Mouse (Mus musculus) embryonic facial prominence, embryonic 11.5 days (tissue): ENCODE measurements around the gene Rmdn2. TPM values are rescaled to one million over a fixed set of nuclear protein-coding genes. Genes with fewer than 3 reads are reported as not detected.
A peak's percentile ranks its signal among the peaks of the same experiment; 100 is the strongest.

Experiments used
- ATAC-seq: fragments of 200-750 bp; cut with Nextera tagmentation; replicated peaks from 2 replicates; pipeline ENCODE4 v1.8.0; 2017; ENCODE audit warnings: low read depth; ENCODE audit not compliant: insufficient number of reproducible peaks, low FRiP score, low TSS enrichment
- DNase-seq: peaks from one replicate; pipeline ENCODE4 v3.0.0-alpha.2; 2015; ENCODE audit warnings: low spot score
- H3K27ac ChIP-seq: fragments of 300-500 bp; sonication (generic); replicated peaks from 2 replicates; pipeline ENCODE4 v1.5.1; 2014; ENCODE audit warnings: mild to moderate bottlenecking, low read depth, low read length, control low read depth
- H3K27me3 ChIP-seq: fragments of 300-500 bp; sonication (generic); 2 replicates; pipeline ENCODE4 v1.6.1; 2014; ENCODE audit warnings: mild to moderate bottlenecking, low read length, moderate library complexity, mixed read lengths; ENCODE audit not compliant: control insufficient read depth, insufficient read depth
- H3K36me3 ChIP-seq: fragments of 300-500 bp; sonication (generic); replicated peaks from 2 replicates; pipeline ENCODE4 v1.6.1; 2014; ENCODE audit warnings: low read depth, mild to moderate bottlenecking, low read length, moderate library complexity, mixed read lengths; ENCODE audit not compliant: control insufficient read depth, insufficient read depth
- H3K4me1 ChIP-seq: fragments of 300-500 bp; sonication (generic); 2 replicates; pipeline ENCODE4 v1.6.1; 2014; ENCODE audit warnings: low read length, mixed read lengths; ENCODE audit not compliant: control insufficient read depth, insufficient read depth
- H3K4me2 ChIP-seq: fragments of 300-500 bp; sonication (generic); 2 replicates; pipeline ENCODE4 v1.6.1; 2014; ENCODE audit warnings: low read depth, mild to moderate bottlenecking, control low read depth, low read length, moderate library complexity
- H3K4me3 ChIP-seq: fragments of 300-500 bp; sonication (generic); 2 replicates; pipeline ENCODE4 v1.5.1; 2014; ENCODE audit warnings: low read depth, low read length, control low read depth
- H3K9ac ChIP-seq: fragments of 300-500 bp; sonication (generic); replicated peaks from 2 replicates; pipeline ENCODE4 v1.6.1; 2014; ENCODE audit warnings: mild to moderate bottlenecking, control low read depth, low read length
- H3K9me3 ChIP-seq: fragments of 300-500 bp; sonication (generic); replicated peaks from 2 replicates; pipeline ENCODE4 v1.6.1; 2016; ENCODE audit warnings: mild to moderate bottlenecking, low read length, inconsistent platforms, mixed read lengths; ENCODE audit not compliant: control insufficient read depth
- WGBS: fragments of 180-500 bp; shearing (Covaris S2); extraction: QIAGEN DNeasy Blood & Tissue Kit; methylation state at CpG from one replicate; pipeline ENCODE4 v1.1.7; 2014; 5-methylcytosine and 5-hydroxymethylcytosine counted together
- polyA plus RNA-seq: library from polyadenylated mRNA; unstranded; fragments of >200 nt; fragmentation: Nextera tagmentation; extraction: Ambion mirVana; gene quantifications from 2 replicates; pipeline ENCODE4 v1.2.1, GENCODE M21; 2014

Gene Rmdn2
- polyA plus RNA-seq, 1 experiment from 2014 or later, result 9.7 TPM

- no peak for ATAC-seq
- Histone ChIP-seq H3K9ac (no peak overlapping the region), H3K36me3 (no peaks in the 10 kb centered on the region), H3K4me1 (no peaks in the 10 kb centered on the region), H3K4me2 (no peak overlapping the region), H3K4me3 (no peak overlapping the region), H3K27ac (no peak overlapping the region), H3K27me3 (no peaks in the 10 kb centered on the region), H3K9me3 (no peaks in the 10 kb centered on the region)
- DNase-seq, result no peak
- WGBS, result 87% methylated on average over 4 of the region's 4 CpGs
Observed at GRCm38 (mm10) chr17:79695106-79695505, 83.4 kb downstream of the Rmdn2 start.

- WGBS, result 81% methylated on average over 6 of the region's 6 CpGs
- ATAC-seq, result no peak
- DNase-seq, result no peak
- Histone ChIP-seq H3K9me3 (no peaks in the 10 kb centered on the region), H3K27me3 (no peaks in the 10 kb centered on the region), H3K4me1 (no peaks in the 10 kb centered on the region), H3K4me2 (no peak overlapping the region), H3K4me3 (no peak overlapping the region), H3K27ac (no peak overlapping the region), H3K9ac (no peak overlapping the region), H3K36me3 (no peaks in the 10 kb centered on the region)
Observed at GRCm38 (mm10) chr17:79695541-79695940, 83.9 kb downstream of the Rmdn2 start.

- H3K36me3 ChIP-seq, result no peaks in the 10 kb centered on the region
- H3K4me2 ChIP-seq, result no peak overlapping the region
- no peaks in the 10 kb centered on the region for H3K27me3 ChIP-seq
- no peak overlapping the region for H3K27ac ChIP-seq
- 33% methylated on average over 1 of the region's 1 CpGs for WGBS
- ATAC-seq, result no peak
- no peak overlapping the region for H3K4me3 ChIP-seq
- DNase-seq, result no peak
- H3K9ac ChIP-seq, result no peak overlapping the region
- H3K9me3 ChIP-seq, result no peaks in the 10 kb centered on the region
- no peaks in the 10 kb centered on the region for H3K4me1 ChIP-seq
Observed at GRCm38 (mm10) chr17:79699197-79699596, 87.5 kb downstream of the Rmdn2 start.

- Histone ChIP-seq H3K4me3 (no peak overlapping the region), H3K9ac (no peak overlapping the region), H3K36me3 (no peaks in the 10 kb centered on the region), H3K9me3 (no peaks in the 10 kb centered on the region), H3K27me3 (no peaks in the 10 kb centered on the region), H3K4me2 (no peak overlapping the region), H3K4me1 (no peaks in the 10 kb centered on the region), H3K27ac (no peak overlapping the region)
- DNase-seq (no peak), ATAC-seq (no peak)
- WGBS, result 86% methylated on average over 5 of the region's 5 CpGs
Observed at GRCm38 (mm10) chr17:79700871-79701270, 89.2 kb downstream of the Rmdn2 start.

GRCm38 (mm10) chr17:79705671-79706455 is 94.2 kb downstream of the Rmdn2 start:
- Histone ChIP-seq H3K9ac (no peak overlapping the region), H3K4me3 (no peak overlapping the region), H3K4me1 (no peaks in the 10 kb centered on the region), H3K27ac (no peak overlapping the region), H3K36me3 (no peaks in the 10 kb centered on the region), H3K9me3 (no peaks in the 10 kb centered on the region), H3K27me3 (no peaks in the 10 kb centered on the region; the same call in 1 of the 2 replicates), H3K4me2 (no peak overlapping the region)
- ATAC-seq, result no peak
- WGBS, result 76% methylated on average over 9 of the region's 9 CpGs
- no peak for DNase-seq

- Histone ChIP-seq H3K9me3 (no peaks in the 10 kb centered on the region), H3K27ac (no peak overlapping the region), H3K4me1 (peaks cover 2% of the 10 kb centered on the region; the same call in 1 of the 2 replicates), H3K36me3 (no peaks in the 10 kb centered on the region), H3K4me3 (no peak overlapping the region), H3K27me3 (peaks cover 9% of the 10 kb centered on the region), H3K4me2 (no peak overlapping the region), H3K9ac (no peak overlapping the region)
- ATAC-seq, result no peak
- 3% methylated on average over 7 of the region's 7 CpGs for WGBS
- DNase-seq, result peak; percentile 49
Observed at GRCm38 (mm10) chr17:79708168-79708567, 96.5 kb downstream of the Rmdn2 start.

GRCm38 (mm10) chr17:79709718-79710117 is 98.1 kb downstream of the Rmdn2 start:
- H3K27ac ChIP-seq, result no peak overlapping the region
- no peaks in the 10 kb centered on the region for H3K36me3 ChIP-seq
- no peaks in the 10 kb centered on the region for H3K9me3 ChIP-seq
- peaks cover 24% of the 10 kb centered on the region for H3K27me3 ChIP-seq
- H3K4me3 ChIP-seq, result no peak overlapping the region
- no peak overlapping the region for H3K4me2 ChIP-seq
- DNase-seq (no peak), ATAC-seq (no peak)
- H3K9ac ChIP-seq, result no peak overlapping the region
- 24% methylated on average over 1 of the region's 1 CpGs for WGBS
- peaks cover 8% of the 10 kb centered on the region; the same call in 1 of the 2 replicates for H3K4me1 ChIP-seq

GRCm38 (mm10) chr17:79710246-79710842 is 98.7 kb downstream of the Rmdn2 start:
- no peak for DNase-seq
- no peak for ATAC-seq
- Histone ChIP-seq H3K27me3 (peaks cover 27% of the 10 kb centered on the region), H3K4me2 (no peak overlapping the region), H3K4me3 (no peak overlapping the region), H3K36me3 (no peaks in the 10 kb centered on the region), H3K4me1 (peaks cover 8% of the 10 kb centered on the region; the same call in 1 of the 2 replicates), H3K9me3 (no peaks in the 10 kb centered on the region), H3K9ac (no peak overlapping the region), H3K27ac (no peak overlapping the region)
- 9% methylated on average over 15 of the region's 15 CpGs for WGBS
